Mouse (Mus musculus) adrenal gland, postnatal 36 days (tissue): ENCODE measurements around the gene Gm21119. TPM values are rescaled to one million over a fixed set of nuclear protein-coding genes. Genes with fewer than 3 reads are reported as not detected.
"Not testable (repeated sequence)": the region's sequence is repeated elsewhere in the genome, so short reads cannot be mapped to it uniquely, and the experiment has no call there.

ENCODE experiments used
- DNase-seq, 2 experiments: peaks; one replicate each; pipeline ENCODE4 v3.0.0; 2021; ENCODE audit warnings: mixed read lengths in 1 of 2
- long read RNA-seq, 2 experiments: library from polyadenylated mRNA; stranded (forward); transcript quantifications; one replicate each; pipeline ENCODE4 v2.0.0; 2021; ENCODE audit warnings: borderline sequencing depth in 2 of 2
- total RNA-seq, 2 experiments: library from RNA; stranded (reverse); gene quantifications; 2 replicates each; pipeline ENCODE4 v1.2.3; 2021

The Gm21119 gene
- under 1 TPM; 0.43 to 0.92 TPM for total RNA-seq
- long read RNA-seq, experiment 1: 0 reads
- long read RNA-seq, experiment 2: 0 reads

GRCm38 (mm10) chr8:20614619-20615018 is at the start of gene Gm21119:
TSS of gene Gm21119 (plus strand) at chr8:20614919.
- not testable (repeated sequence) for DNase-seq

GRCm38 (mm10) chr8:20566753-20567152 is 48.0 kb upstream of the Gm21119 start:
- not testable (repeated sequence) for DNase-seq

GRCm38 (mm10) chr8:20581081-20581480 is 33.6 kb upstream of the Gm21119 start:
- DNase-seq: not testable (repeated sequence)

GRCm38 (mm10) chr8:20582772-20583171 is 31.9 kb upstream of the Gm21119 start:
- not testable (repeated sequence) for DNase-seq

- not testable (repeated sequence) for DNase-seq
Observed at GRCm38 (mm10) chr8:20588268-20589177, 26.2 kb upstream of the Gm21119 start.

- not testable (repeated sequence) for DNase-seq
Observed at GRCm38 (mm10) chr8:20589178-20589539, 25.6 kb upstream of the Gm21119 start.

- peak in 1 of 2 experiments; percentile 8 for DNase-seq
Observed at GRCm38 (mm10) chr8:20590117-20590997, 24.4 kb upstream of the Gm21119 start.

GRCm38 (mm10) chr8:20591002-20591401 is 23.7 kb upstream of the Gm21119 start:
- not testable (repeated sequence) for DNase-seq

GRCm38 (mm10) chr8:20592732-20593272 is 21.9 kb upstream of the Gm21119 start:
- DNase-seq: not testable (repeated sequence)

- DNase-seq: peak; percentile 13 to 24
Observed at GRCm38 (mm10) chr8:20593841-20594240, 20.9 kb upstream of the Gm21119 start.

GRCm38 (mm10) chr8:20596081-20596841 is 18.5 kb upstream of the Gm21119 start:
- not testable (repeated sequence) for DNase-seq

GRCm38 (mm10) chr8:20596842-20597708 is 17.6 kb upstream of the Gm21119 start:
- DNase-seq: peak; percentile 32 to 34

GRCm38 (mm10) chr8:20598300-20599170 is 16.2 kb upstream of the Gm21119 start:
- not testable (repeated sequence) for DNase-seq

- DNase-seq: not testable (repeated sequence)
Observed at GRCm38 (mm10) chr8:20599350-20599749, 15.4 kb upstream of the Gm21119 start.

- not testable (repeated sequence) for DNase-seq
Observed at GRCm38 (mm10) chr8:20610856-20611255, 3.9 kb upstream of the Gm21119 start.

- not testable (repeated sequence) for DNase-seq
Observed at GRCm38 (mm10) chr8:20612721-20613120, 2.0 kb upstream of the Gm21119 start.

GRCm38 (mm10) chr8:20630766-20631165 is 16.0 kb downstream of the Gm21119 start:
- DNase-seq: not testable (repeated sequence)

- DNase-seq: not testable (repeated sequence)
Observed at GRCm38 (mm10) chr8:20637931-20638330, 23.2 kb downstream of the Gm21119 start.

- not testable (repeated sequence) for DNase-seq
Observed at GRCm38 (mm10) chr8:20643536-20643935, 28.8 kb downstream of the Gm21119 start.
